Mouse (Mus musculus): ENCODE measurements around the gene Hjurp.
"Not testable (repeated sequence)": the region's sequence is repeated elsewhere in the genome, so short reads cannot be mapped to it uniquely, and the experiment has no call there.

Gene Hjurp

GRCm38 (mm10) chr1:88240579-88240978 lies 36.9 kb downstream of the Hjurp start:
- DNase-seq (ENCODE audit: low read depth, low spot score), result no peak

- DNase-seq (ENCODE audit: low read depth, low spot score), result no peak
These were observed 37.4 kb downstream of the Hjurp start for GRCm38 (mm10) chr1:88240072-88240471.

- DNase-seq (ENCODE audit: low read depth, low spot score), result no peak
These were observed 38.7 kb downstream of the Hjurp start for GRCm38 (mm10) chr1:88238771-88239170.

- no peak for DNase-seq (ENCODE audit: low read depth, low spot score)
These were observed 40.1 kb downstream of the Hjurp start for GRCm38 (mm10) chr1:88237311-88237710.

- DNase-seq (ENCODE audit: low read depth, low spot score), result no peak
These were observed 41.5 kb downstream of the Hjurp start for GRCm38 (mm10) chr1:88235894-88236415.

- DNase-seq (ENCODE audit: low read depth, low spot score), result no peak
These were observed 42.2 kb downstream of the Hjurp start for GRCm38 (mm10) chr1:88235046-88235893.

GRCm38 (mm10) chr1:88234646-88235045 lies 42.8 kb downstream of the Hjurp start:
- no peak for DNase-seq (ENCODE audit: low read depth, low spot score)

GRCm38 (mm10) chr1:88234248-88234610 lies 43.2 kb downstream of the Hjurp start:
- no peak for DNase-seq (ENCODE audit: low read depth, low spot score)

GRCm38 (mm10) chr1:88233421-88234247 lies 43.8 kb downstream of the Hjurp start:
- DNase-seq (ENCODE audit: low read depth, low spot score), result no peak

- DNase-seq (ENCODE audit: low read depth, low spot score), result no peak
These were observed 44.6 kb downstream of the Hjurp start for GRCm38 (mm10) chr1:88232664-88233380.

- DNase-seq (ENCODE audit: low read depth, low spot score), result no peak
These were observed 45.5 kb downstream of the Hjurp start for GRCm38 (mm10) chr1:88231803-88232499.

- DNase-seq (ENCODE audit: low read depth, low spot score), result no peak
These were observed 46.2 kb downstream of the Hjurp start for GRCm38 (mm10) chr1:88230981-88231802.

GRCm38 (mm10) chr1:88230421-88230820 lies 47.0 kb downstream of the Hjurp start:
- no peak for DNase-seq (ENCODE audit: low read depth, low spot score)

GRCm38 (mm10) chr1:88229986-88230385 lies 47.4 kb downstream of the Hjurp start:
- DNase-seq (ENCODE audit: low read depth, low spot score), result no peak

- DNase-seq (ENCODE audit: low read depth, low spot score), result no peak
These were observed 47.9 kb downstream of the Hjurp start for GRCm38 (mm10) chr1:88229566-88229965.

GRCm38 (mm10) chr1:88228121-88228520 lies 49.3 kb downstream of the Hjurp start:
- no peak for DNase-seq (ENCODE audit: low read depth, low spot score)

- DNase-seq (ENCODE audit: low read depth, low spot score), result no peak
These were observed 50.0 kb downstream of the Hjurp start for GRCm38 (mm10) chr1:88227482-88227881.

- no peak for DNase-seq (ENCODE audit: low read depth, low spot score)
These were observed 50.6 kb downstream of the Hjurp start, which contains the start of gene Mroh2a for GRCm38 (mm10) chr1:88226670-88227379. TSS of gene Mroh2a (plus strand) at chr1:88226986.

- DNase-seq (ENCODE audit: low read depth, low spot score), result no peak
These were observed 51.7 kb downstream of the Hjurp start for GRCm38 (mm10) chr1:88225741-88226140.

GRCm38 (mm10) chr1:88225301-88225700 lies 52.1 kb downstream of the Hjurp start:
- DNase-seq (ENCODE audit: low read depth, low spot score), result not testable (repeated sequence)

Measured in A20 (cell line).